Mouse (Mus musculus): ENCODE data around the gene Smad1.
"Not testable (repeated sequence)": the region's sequence is repeated elsewhere in the genome, so short reads cannot be mapped to it uniquely, and the experiment has no call there.

Gene Smad1

GRCm38 (mm10) chr8:79398994-79399650 is at the start of gene Smad1:
TSS of gene Smad1 (minus strand) at chr8:79399518.
- peak; percentile 96 for ATAC-seq (ENCODE audit: insufficient number of reproducible peaks, low FRiP score, low TSS enrichment)

GRCm38 (mm10) chr8:79447260-79447853 is 48.0 kb upstream of the Smad1 start:
- ATAC-seq (ENCODE audit: insufficient number of reproducible peaks, low FRiP score, low TSS enrichment) = no peak

GRCm38 (mm10) chr8:79443460-79444098 is 44.3 kb upstream of the Smad1 start:
- ATAC-seq (ENCODE audit: insufficient number of reproducible peaks, low FRiP score, low TSS enrichment) = no peak

- no peak for ATAC-seq (ENCODE audit: insufficient number of reproducible peaks, low FRiP score, low TSS enrichment)
These were observed 34.7 kb upstream of the Smad1 start for GRCm38 (mm10) chr8:79433953-79434500.

- ATAC-seq (ENCODE audit: insufficient number of reproducible peaks, low FRiP score, low TSS enrichment) = 0 out of 2 replicates have a peak, but pooled peaks have one; percentile 36
These were observed 15.6 kb upstream of the Smad1 start for GRCm38 (mm10) chr8:79414907-79415306.

GRCm38 (mm10) chr8:79410501-79410900 is 11.2 kb upstream of the Smad1 start:
- no peak for ATAC-seq (ENCODE audit: insufficient number of reproducible peaks, low FRiP score, low TSS enrichment)

- ATAC-seq (ENCODE audit: insufficient number of reproducible peaks, low FRiP score, low TSS enrichment) = not testable (repeated sequence)
These were observed 8.0 kb upstream of the Smad1 start for GRCm38 (mm10) chr8:79407356-79407755.

- no peak for ATAC-seq (ENCODE audit: insufficient number of reproducible peaks, low FRiP score, low TSS enrichment)
These were observed 5.7 kb upstream of the Smad1 start for GRCm38 (mm10) chr8:79404895-79405557.

- no peak for ATAC-seq (ENCODE audit: insufficient number of reproducible peaks, low FRiP score, low TSS enrichment)
These were observed 1.4 kb upstream of the Smad1 start for GRCm38 (mm10) chr8:79400671-79401070.

GRCm38 (mm10) chr8:79398251-79398981 is 902 bp downstream of the Smad1 start:
- no peak for ATAC-seq (ENCODE audit: insufficient number of reproducible peaks, low FRiP score, low TSS enrichment)

- ATAC-seq (ENCODE audit: insufficient number of reproducible peaks, low FRiP score, low TSS enrichment) = no peak
These were observed 1.5 kb downstream of the Smad1 start for GRCm38 (mm10) chr8:79397705-79398250.

GRCm38 (mm10) chr8:79396911-79397310 is 2.4 kb downstream of the Smad1 start:
- no peak for ATAC-seq (ENCODE audit: insufficient number of reproducible peaks, low FRiP score, low TSS enrichment)

GRCm38 (mm10) chr8:79394009-79394408 is 5.3 kb downstream of the Smad1 start:
- ATAC-seq (ENCODE audit: insufficient number of reproducible peaks, low FRiP score, low TSS enrichment) = no peak

- ATAC-seq (ENCODE audit: insufficient number of reproducible peaks, low FRiP score, low TSS enrichment) = no peak
These were observed 6.1 kb downstream of the Smad1 start for GRCm38 (mm10) chr8:79393215-79393614.

- ATAC-seq (ENCODE audit: insufficient number of reproducible peaks, low FRiP score, low TSS enrichment) = no peak
These were observed 6.7 kb downstream of the Smad1 start for GRCm38 (mm10) chr8:79392649-79393048.

- ATAC-seq (ENCODE audit: insufficient number of reproducible peaks, low FRiP score, low TSS enrichment) = no peak
These were observed 7.9 kb downstream of the Smad1 start for GRCm38 (mm10) chr8:79391454-79391853.

GRCm38 (mm10) chr8:79389074-79389786 is 10.1 kb downstream of the Smad1 start:
- no peak for ATAC-seq (ENCODE audit: insufficient number of reproducible peaks, low FRiP score, low TSS enrichment)

GRCm38 (mm10) chr8:79386831-79387230 is 12.5 kb downstream of the Smad1 start:
- no peak for ATAC-seq (ENCODE audit: insufficient number of reproducible peaks, low FRiP score, low TSS enrichment)

- ATAC-seq (ENCODE audit: insufficient number of reproducible peaks, low FRiP score, low TSS enrichment) = no peak
These were observed 13.0 kb downstream of the Smad1 start for GRCm38 (mm10) chr8:79386358-79386757.
